Mouse (Mus musculus): ENCODE data around the gene Gm10644. TPM values are rescaled to one million over a fixed set of nuclear protein-coding genes. Genes with fewer than 3 reads are reported as not detected.
"Not testable (repeated sequence)": the region's sequence is repeated elsewhere in the genome, so short reads cannot be mapped to it uniquely, and the experiment has no call there.

Gene Gm10644
- polyA plus RNA-seq, 1 experiment from 2014 or later, result 0.86 TPM

- Histone ChIP-seq H3K36me3 (peaks cover 37% of the 10 kb centered on the region), H3K9ac (peak overlapping the region; percentile 89), H3K27ac (peak overlapping the region; percentile 92), H3K4me2 (replicated peaks) (peak overlapping the region; percentile 77), H3K27me3 (replicated peaks) (peaks cover 25% of the 10 kb centered on the region), H3K4me1 (peaks cover 24% of the 10 kb centered on the region), H3K4me3 (peak overlapping the region; percentile 82), H3K9me3 (no peaks in the 10 kb centered on the region)
- peak; percentile 74 for ATAC-seq (ENCODE audit: low FRiP score, low read depth)
- 1% methylated on average over 70 of the region's 103 CpGs for WGBS
Observed at GRCm38 (mm10) chr8:83996567-83997505, 41.8 kb upstream of the Gm10644 start.

DNA sequence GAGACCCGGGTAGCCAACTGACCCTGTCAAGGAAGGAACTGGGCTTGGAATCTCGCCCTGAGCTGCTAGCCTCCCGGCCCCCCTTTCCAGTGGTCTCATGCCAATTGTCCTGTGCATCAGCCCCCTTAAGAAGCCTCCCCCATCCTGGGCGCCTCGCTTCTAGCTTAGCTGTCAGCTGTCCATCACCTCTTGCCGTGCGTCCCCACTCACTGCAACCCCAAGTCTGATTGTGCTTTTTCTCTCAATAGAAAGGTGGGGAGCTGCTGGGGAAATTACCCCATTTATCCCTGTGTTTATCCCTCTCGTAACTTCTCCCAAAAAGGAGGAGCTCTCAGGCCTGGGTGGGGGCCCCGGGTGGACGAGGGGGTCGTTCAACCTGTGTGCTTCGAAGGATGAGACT, 41.0 kb upstream of the Gm10644 start:
- H3K4me1 ChIP-seq, result peaks cover 18% of the 10 kb centered on the region
- H3K9me3 ChIP-seq, result no peaks in the 10 kb centered on the region
- WGBS, result 13% methylated on average over 12 of the region's 12 CpGs
- H3K4me2 ChIP-seq (replicated peaks), result peak overlapping the region; percentile 77
- peaks cover 40% of the 10 kb centered on the region for H3K36me3 ChIP-seq
- ATAC-seq (ENCODE audit: low FRiP score, low read depth), result no peak
- no peak overlapping the region for H3K9ac ChIP-seq
- peaks cover 17% of the 10 kb centered on the region for H3K27me3 ChIP-seq (replicated peaks)
- H3K4me3 ChIP-seq, result 0 out of 2 replicates have a peak overlapping the region, but pooled peaks have one; percentile 82
- no peak overlapping the region for H3K27ac ChIP-seq

DNA sequence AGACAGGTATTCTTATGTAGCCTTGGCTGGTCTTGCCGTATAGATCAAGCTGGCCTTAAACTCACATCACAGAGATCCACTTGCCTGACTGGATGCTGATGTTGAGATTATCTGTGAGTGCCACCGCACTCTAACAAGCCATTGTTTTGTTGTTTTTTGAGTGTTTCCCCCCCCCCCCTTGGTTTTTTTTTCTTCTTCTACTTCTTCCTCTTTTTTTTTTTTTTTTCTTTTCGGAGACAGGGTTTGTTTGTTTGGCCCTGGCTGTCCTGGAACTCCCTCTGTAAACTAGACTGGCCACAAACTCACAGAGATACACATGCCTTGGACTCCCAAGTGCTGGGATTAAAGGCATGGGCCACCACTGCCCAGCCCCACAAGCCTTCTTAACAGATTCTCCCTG, 39.0 kb upstream of the Gm10644 start:
- H3K36me3 ChIP-seq, result peaks cover 43% of the 10 kb centered on the region
- H3K27ac ChIP-seq, result no peak overlapping the region
- H3K4me1 ChIP-seq, result peaks cover 8% of the 10 kb centered on the region
- no peak overlapping the region for H3K9ac ChIP-seq
- 87% methylated on average over 3 of the region's 3 CpGs for WGBS
- no peak overlapping the region for H3K4me2 ChIP-seq (replicated peaks)
- no peak for ATAC-seq (ENCODE audit: low FRiP score, low read depth)
- H3K9me3 ChIP-seq, result no peaks in the 10 kb centered on the region
- no peak overlapping the region for H3K4me3 ChIP-seq
- no peaks in the 10 kb centered on the region for H3K27me3 ChIP-seq (replicated peaks)

DNA sequence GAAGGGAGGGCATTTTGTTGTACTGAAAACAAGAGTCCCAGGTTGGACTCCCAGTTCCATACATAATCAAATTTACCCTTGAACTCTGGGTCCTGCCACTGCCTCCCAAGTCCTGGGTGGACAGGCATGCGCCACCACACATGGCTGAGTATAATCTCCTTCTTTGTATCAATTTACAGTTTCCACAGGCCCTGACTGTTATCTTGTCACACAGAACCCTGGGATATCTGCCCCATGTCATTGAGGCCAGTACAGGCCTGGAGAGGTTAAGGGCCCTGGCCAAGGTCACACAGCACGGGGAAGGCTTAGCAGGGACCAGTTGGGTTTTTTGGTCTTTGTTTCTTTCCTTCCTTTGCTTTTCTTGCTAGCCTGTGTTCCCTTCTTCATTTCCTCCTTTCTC, 37.5 kb upstream of the Gm10644 start:
- Histone ChIP-seq H3K36me3 (peaks cover 58% of the 10 kb centered on the region), H3K9ac (no peak overlapping the region), H3K27ac (no peak overlapping the region), H3K4me2 (replicated peaks) (no peak overlapping the region), H3K4me1 (peaks cover 4% of the 10 kb centered on the region; the same call in 1 of the 2 replicates), H3K4me3 (no peak overlapping the region), H3K9me3 (no peaks in the 10 kb centered on the region), H3K27me3 (replicated peaks) (no peaks in the 10 kb centered on the region)
- ATAC-seq (ENCODE audit: low FRiP score, low read depth), result no peak
- WGBS, result 97% methylated on average over 2 of the region's 2 CpGs

DNA sequence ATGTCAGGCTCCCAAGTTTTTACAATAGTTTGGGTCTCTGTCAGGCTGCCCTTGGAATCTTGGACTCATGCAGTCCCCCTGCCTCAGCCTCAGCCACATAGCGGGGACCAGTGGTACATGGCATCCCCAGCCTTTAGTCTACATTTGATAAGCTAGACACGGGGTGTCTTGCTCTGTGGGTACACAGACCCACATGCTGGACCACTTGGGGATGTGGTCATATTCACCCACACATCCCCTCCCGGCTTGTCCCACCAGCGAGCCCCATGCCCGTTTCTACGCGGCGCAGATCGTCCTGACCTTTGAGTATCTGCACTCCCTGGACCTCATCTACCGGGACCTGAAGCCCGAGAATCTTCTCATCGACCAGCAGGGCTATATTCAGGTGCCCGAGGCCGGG, 35.2 kb upstream of the Gm10644 start:
- no peak overlapping the region for H3K4me3 ChIP-seq
- H3K36me3 ChIP-seq, result peaks cover 76% of the 10 kb centered on the region
- H3K9me3 ChIP-seq, result no peaks in the 10 kb centered on the region
- no peaks in the 10 kb centered on the region for H3K4me1 ChIP-seq
- WGBS, result 95% methylated on average over 14 of the region's 14 CpGs
- H3K27me3 ChIP-seq (replicated peaks), result no peaks in the 10 kb centered on the region
- H3K4me2 ChIP-seq (replicated peaks), result no peak overlapping the region
- no peak for ATAC-seq (ENCODE audit: low FRiP score, low read depth)
- H3K9ac ChIP-seq, result no peak overlapping the region
- no peak overlapping the region for H3K27ac ChIP-seq

DNA sequence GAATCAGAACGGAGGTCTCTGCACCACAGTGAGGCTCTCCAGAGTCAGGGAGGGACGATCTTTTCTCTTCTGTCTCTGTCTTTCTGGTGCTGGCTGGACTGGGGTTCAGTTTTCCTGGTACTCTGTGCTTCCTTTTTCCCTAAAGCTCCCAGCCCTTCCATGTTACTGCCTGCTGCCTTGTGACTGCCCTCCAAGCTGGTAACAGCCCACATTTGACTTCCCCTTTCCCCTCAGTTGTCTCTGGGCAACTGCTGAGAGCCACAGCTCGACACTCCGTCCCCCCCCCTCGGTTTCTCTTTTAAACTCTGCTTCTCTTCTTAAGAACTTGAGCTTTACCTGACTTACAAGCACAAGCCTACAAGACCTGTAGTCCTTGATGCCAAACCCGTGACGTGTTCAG, 34.2 kb upstream of the Gm10644 start:
- H3K27me3 ChIP-seq (replicated peaks), result no peaks in the 10 kb centered on the region
- WGBS, result 91% methylated on average over 7 of the region's 7 CpGs
- no peak overlapping the region for H3K4me3 ChIP-seq
- ATAC-seq (ENCODE audit: low FRiP score, low read depth), result no peak
- H3K4me1 ChIP-seq, result no peaks in the 10 kb centered on the region
- H3K27ac ChIP-seq, result no peak overlapping the region
- H3K9me3 ChIP-seq, result no peaks in the 10 kb centered on the region
- H3K36me3 ChIP-seq, result peaks cover 74% of the 10 kb centered on the region
- no peak overlapping the region for H3K4me2 ChIP-seq (replicated peaks)
- no peak overlapping the region for H3K9ac ChIP-seq

GRCm38 (mm10) chr8:83983222-83983621, 28.2 kb upstream of the Gm10644 start:
- not testable (repeated sequence) for H3K9ac ChIP-seq; H3K27me3 ChIP-seq (replicated peaks); H3K4me2 ChIP-seq (replicated peaks); H3K4me1 ChIP-seq; ATAC-seq (ENCODE audit: low FRiP score, low read depth); H3K9me3 ChIP-seq; H3K27ac ChIP-seq; H3K4me3 ChIP-seq
- 94% methylated on average over 2 of the region's 2 CpGs for WGBS
- peaks cover 76% of the 10 kb centered on the region for H3K36me3 ChIP-seq

DNA sequence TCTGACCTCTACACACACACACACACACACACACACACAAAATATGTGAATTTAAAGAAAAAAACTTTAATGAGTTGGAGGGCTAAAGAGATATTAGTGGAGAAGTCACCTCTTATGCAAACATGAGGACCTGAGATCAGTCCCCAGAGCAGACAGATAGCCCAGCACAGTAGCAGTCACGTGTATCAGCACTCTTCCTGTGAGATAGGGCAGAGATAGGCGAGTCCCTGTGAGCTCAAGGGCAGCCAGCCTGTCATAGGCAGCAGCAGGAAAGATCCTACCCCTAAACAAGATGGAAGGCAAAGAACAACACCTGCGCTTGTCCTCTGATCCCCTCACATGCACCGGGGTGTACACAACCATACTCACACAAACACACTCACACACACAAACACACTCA, 27.4 kb upstream of the Gm10644 start:
- peaks cover 72% of the 10 kb centered on the region for H3K36me3 ChIP-seq
- no peak overlapping the region for H3K4me2 ChIP-seq (replicated peaks)
- no peak for ATAC-seq (ENCODE audit: low FRiP score, low read depth)
- H3K9ac ChIP-seq, result no peak overlapping the region
- no peak overlapping the region for H3K4me3 ChIP-seq
- H3K4me1 ChIP-seq, result peaks cover 8% of the 10 kb centered on the region
- 92% methylated on average over 4 of the region's 4 CpGs for WGBS
- H3K9me3 ChIP-seq, result no peaks in the 10 kb centered on the region
- no peak overlapping the region for H3K27ac ChIP-seq
- H3K27me3 ChIP-seq (replicated peaks), result no peaks in the 10 kb centered on the region

- Histone ChIP-seq H3K4me2 (replicated peaks) (no peak overlapping the region), H3K27me3 (replicated peaks) (no peaks in the 10 kb centered on the region), H3K4me3 (no peak overlapping the region), H3K4me1 (peaks cover 16% of the 10 kb centered on the region), H3K27ac (no peak overlapping the region), H3K9me3 (no peaks in the 10 kb centered on the region), H3K36me3 (peaks cover 63% of the 10 kb centered on the region), H3K9ac (no peak overlapping the region)
- ATAC-seq (ENCODE audit: low FRiP score, low read depth), result no peak
- WGBS, result 96% methylated on average over 7 of the region's 7 CpGs
Observed at GRCm38 (mm10) chr8:83981533-83981932, 26.5 kb upstream of the Gm10644 start.

DNA sequence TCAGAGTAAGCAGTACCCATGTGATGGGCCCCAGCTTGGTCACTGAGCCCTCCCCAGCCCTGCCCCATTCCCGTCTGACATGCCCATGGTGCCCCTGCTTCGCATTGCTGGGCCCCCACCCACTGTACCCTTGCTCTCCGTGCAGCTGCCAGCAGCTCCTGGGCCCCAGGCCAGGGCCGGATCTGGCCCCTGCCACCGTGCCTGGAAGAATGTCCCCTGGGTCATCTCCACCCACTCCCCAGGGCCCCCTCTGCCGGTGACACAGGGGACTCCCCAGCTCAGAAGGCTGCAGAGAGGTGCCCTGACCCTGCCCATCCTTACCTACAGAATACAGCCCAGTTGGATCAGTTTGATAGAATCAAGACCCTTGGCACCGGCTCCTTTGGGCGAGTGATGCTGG, 25.8 kb upstream of the Gm10644 start:
- no peak overlapping the region for H3K9ac ChIP-seq
- peaks cover 16% of the 10 kb centered on the region for H3K4me1 ChIP-seq
- peaks cover 56% of the 10 kb centered on the region for H3K36me3 ChIP-seq
- no peaks in the 10 kb centered on the region for H3K9me3 ChIP-seq
- H3K4me2 ChIP-seq (replicated peaks), result no peak overlapping the region
- H3K27ac ChIP-seq, result no peak overlapping the region
- H3K4me3 ChIP-seq, result no peak overlapping the region
- ATAC-seq (ENCODE audit: low FRiP score, low read depth), result no peak
- 83% methylated on average over 8 of the region's 8 CpGs for WGBS
- H3K27me3 ChIP-seq (replicated peaks), result no peaks in the 10 kb centered on the region

DNA sequence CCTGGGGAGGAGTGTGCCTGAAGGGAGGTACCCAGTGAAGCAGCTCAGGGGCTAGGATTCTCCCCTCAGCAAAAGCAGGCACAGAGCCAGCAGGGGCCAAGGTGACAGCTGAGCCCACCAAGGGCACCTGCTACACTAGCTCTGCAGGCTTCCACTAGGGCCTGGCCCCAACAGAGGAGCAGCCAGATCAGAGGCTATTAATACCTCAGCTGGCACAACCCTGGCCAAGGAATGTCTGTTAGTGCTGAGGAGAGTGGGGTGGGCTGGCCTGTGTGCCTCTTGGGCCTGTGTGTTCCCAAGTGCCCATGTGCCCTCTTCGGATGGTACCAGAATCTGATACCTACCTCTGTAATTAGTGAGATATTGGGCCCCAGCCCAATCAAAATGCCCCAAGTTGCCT, 25.2 kb upstream of the Gm10644 start:
- WGBS, result 90% methylated on average over 1 of the region's 1 CpGs
- Histone ChIP-seq H3K27ac (no peak overlapping the region), H3K4me2 (replicated peaks) (no peak overlapping the region), H3K4me3 (no peak overlapping the region), H3K27me3 (replicated peaks) (no peaks in the 10 kb centered on the region), H3K9me3 (no peaks in the 10 kb centered on the region), H3K36me3 (peaks cover 53% of the 10 kb centered on the region), H3K9ac (no peak overlapping the region), H3K4me1 (peaks cover 16% of the 10 kb centered on the region)
- no peak for ATAC-seq (ENCODE audit: low FRiP score, low read depth)

- 0 out of 2 replicates have a peak overlapping the region, but pooled peaks have one; percentile 6 for H3K4me2 ChIP-seq (replicated peaks)
Observed at GRCm38 (mm10) chr8:83978200-83978599, 23.2 kb upstream of the Gm10644 start.

DNA sequence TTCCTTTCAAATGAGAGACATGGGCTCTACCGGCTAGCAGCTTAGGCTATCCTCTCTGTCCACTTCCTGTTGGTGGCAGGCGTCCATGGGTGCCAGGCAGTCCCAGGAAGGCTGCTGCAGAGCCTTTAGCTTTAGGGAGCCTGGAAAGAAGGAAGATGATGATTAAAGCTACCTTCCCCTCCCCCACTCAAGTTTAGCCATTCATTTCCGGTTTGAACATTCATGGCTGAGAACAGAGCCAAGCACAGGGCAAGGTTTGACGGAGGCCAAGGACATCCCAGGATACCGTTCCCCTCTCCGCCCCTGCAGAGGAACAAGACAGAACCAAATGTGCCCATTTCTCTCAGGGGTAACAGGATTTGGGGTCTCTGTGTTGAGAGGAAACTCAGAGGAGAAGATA, 22.6 kb upstream of the Gm10644 start:
- Histone ChIP-seq H3K36me3 (peaks cover 33% of the 10 kb centered on the region), H3K4me3 (no peak overlapping the region), H3K27ac (no peak overlapping the region), H3K4me1 (peaks cover 33% of the 10 kb centered on the region), H3K27me3 (replicated peaks) (no peaks in the 10 kb centered on the region), H3K9ac (no peak overlapping the region), H3K4me2 (replicated peaks) (0 out of 2 replicates have a peak overlapping the region, but pooled peaks have one; percentile 6), H3K9me3 (no peaks in the 10 kb centered on the region)
- WGBS, result 69% methylated on average over 6 of the region's 6 CpGs
- ATAC-seq (ENCODE audit: low FRiP score, low read depth), result no peak

More at GRCm38 (mm10) chr8:83978200-83978599, 23.2 kb upstream of the Gm10644 start:
- H3K36me3 ChIP-seq, result peaks cover 39% of the 10 kb centered on the region
- WGBS, result 82% methylated on average over 9 of the region's 9 CpGs
- H3K27me3 ChIP-seq (replicated peaks), result no peaks in the 10 kb centered on the region
- ATAC-seq (ENCODE audit: low FRiP score, low read depth), result no peak
- no peak overlapping the region for H3K9ac ChIP-seq
- H3K4me3 ChIP-seq, result no peak overlapping the region
- no peaks in the 10 kb centered on the region for H3K9me3 ChIP-seq
- no peak overlapping the region for H3K27ac ChIP-seq
- peaks cover 32% of the 10 kb centered on the region for H3K4me1 ChIP-seq
